Mouse (Mus musculus): ENCODE measurements around the gene Elob. TPM values are rescaled to one million over a fixed set of nuclear protein-coding genes. Genes with fewer than 3 reads are reported as not detected.

The Elob gene
- polyA plus RNA-seq, 1 experiment from 2014 or later: 1,103 TPM

- Histone ChIP-seq H3K27ac (replicated peaks) (peak within 1 kb of the TSS; percentile 97), H3K36me3 (replicated peaks) (0 out of 2 replicates have a peak, but pooled peaks cover 6% of the 10 kb centered on the region), H3K9me3 (no peaks in the 10 kb centered on the region), H3K4me3 (peak within 1 kb of the TSS; percentile 61), H3K4me1 (peaks cover 38% of the 10 kb centered on the region), H3K27me3 (replicated peaks; ENCODE audit: low read depth, poor library complexity, severe bottlenecking) (no peaks in the 10 kb centered on the region)
- WGBS: 2% methylated on average over 29 of the region's 29 CpGs
- DNase-seq (ENCODE audit: low spot score): peak; percentile 88
Measured at GRCm38 (mm10) chr17:23790269-23791078, 38.5 kb downstream of the Elob start, which contains the start of gene Srrm2. Gene Srrm2, plus strand, starts transcription at chr17:23790532.

- no peak for DNase-seq (ENCODE audit: low spot score)
- Histone ChIP-seq H3K36me3 (replicated peaks) (0 out of 2 replicates have a peak, but pooled peaks cover 6% of the 10 kb centered on the region), H3K4me3 (peak overlapping the region; percentile 61), H3K4me1 (peaks cover 42% of the 10 kb centered on the region), H3K9me3 (no peaks in the 10 kb centered on the region), H3K27ac (replicated peaks) (peak overlapping the region; percentile 97), H3K27me3 (replicated peaks; ENCODE audit: low read depth, poor library complexity, severe bottlenecking) (no peaks in the 10 kb centered on the region)
- 11% methylated on average over 8 of the region's 8 CpGs for WGBS
Measured at GRCm38 (mm10) chr17:23789749-23790268, 39.1 kb downstream of the Elob start.

GRCm38 (mm10) chr17:23788973-23789372 lies 40.0 kb downstream of the Elob start:
- DNase-seq (ENCODE audit: low spot score): no peak
- Histone ChIP-seq H3K4me3 (no peak overlapping the region), H3K9me3 (no peaks in the 10 kb centered on the region), H3K27ac (replicated peaks) (no peak overlapping the region), H3K27me3 (replicated peaks; ENCODE audit: low read depth, poor library complexity, severe bottlenecking) (no peaks in the 10 kb centered on the region), H3K36me3 (replicated peaks) (0 out of 2 replicates have a peak, but pooled peaks cover 4% of the 10 kb centered on the region), H3K4me1 (peaks cover 42% of the 10 kb centered on the region)
- 89% methylated on average over 4 of the region's 4 CpGs for WGBS

- H3K9me3 ChIP-seq: no peaks in the 10 kb centered on the region
- 16% methylated on average over 13 of the region's 13 CpGs for WGBS
- peak overlapping the region; percentile 90 for H3K27ac ChIP-seq (replicated peaks)
- H3K36me3 ChIP-seq (replicated peaks): no peaks in the 10 kb centered on the region
- H3K4me1 ChIP-seq: peaks cover 38% of the 10 kb centered on the region
- peak overlapping the region; percentile 75 for H3K4me3 ChIP-seq
- H3K27me3 ChIP-seq (replicated peaks; ENCODE audit: low read depth, poor library complexity, severe bottlenecking): no peaks in the 10 kb centered on the region
- DNase-seq (ENCODE audit: low spot score): peak; percentile 37
Measured at GRCm38 (mm10) chr17:23786510-23786931, 42.4 kb downstream of the Elob start.

GRCm38 (mm10) chr17:23785561-23786471 lies 43.1 kb downstream of the Elob start, which contains the start of gene Flywch2:
Gene Flywch2, minus strand, starts transcription at chr17:23786081.
- 3% methylated on average over 43 of the region's 43 CpGs for WGBS
- H3K4me3 ChIP-seq: peak within 1 kb of the TSS; percentile 75
- DNase-seq (ENCODE audit: low spot score): peak; percentile 87
- H3K9me3 ChIP-seq: no peaks in the 10 kb centered on the region
- no peaks in the 10 kb centered on the region for H3K27me3 ChIP-seq (replicated peaks; ENCODE audit: low read depth, poor library complexity, severe bottlenecking)
- peak within 1 kb of the TSS; percentile 90 for H3K27ac ChIP-seq (replicated peaks)
- peaks cover 31% of the 10 kb centered on the region for H3K4me1 ChIP-seq
- no peaks in the 10 kb centered on the region for H3K36me3 ChIP-seq (replicated peaks)

GRCm38 (mm10) chr17:23783352-23783751 lies 45.6 kb downstream of the Elob start:
- no peaks in the 10 kb centered on the region for H3K9me3 ChIP-seq
- H3K36me3 ChIP-seq (replicated peaks): 0 out of 2 replicates have a peak, but pooled peaks cover 8% of the 10 kb centered on the region
- H3K27me3 ChIP-seq (replicated peaks; ENCODE audit: low read depth, poor library complexity, severe bottlenecking): no peaks in the 10 kb centered on the region
- no peak overlapping the region for H3K27ac ChIP-seq (replicated peaks)
- DNase-seq (ENCODE audit: low spot score): no peak
- H3K4me1 ChIP-seq: peaks cover 17% of the 10 kb centered on the region
- H3K4me3 ChIP-seq: no peak overlapping the region

GRCm38 (mm10) chr17:23778447-23778846 lies 50.5 kb downstream of the Elob start:
- no peak for DNase-seq (ENCODE audit: low spot score)
- 53% methylated on average over 2 of the region's 2 CpGs for WGBS
- Histone ChIP-seq H3K9me3 (no peaks in the 10 kb centered on the region), H3K4me1 (peaks cover 4% of the 10 kb centered on the region), H3K27ac (replicated peaks) (no peak overlapping the region), H3K27me3 (replicated peaks; ENCODE audit: low read depth, poor library complexity, severe bottlenecking) (no peaks in the 10 kb centered on the region), H3K4me3 (no peak overlapping the region), H3K36me3 (replicated peaks) (0 out of 2 replicates have a peak, but pooled peaks cover 8% of the 10 kb centered on the region)

- H3K4me3 ChIP-seq: no peak overlapping the region
- WGBS: 78% methylated on average over 2 of the region's 2 CpGs
- no peaks in the 10 kb centered on the region for H3K27me3 ChIP-seq (replicated peaks; ENCODE audit: low read depth, poor library complexity, severe bottlenecking)
- H3K4me1 ChIP-seq: peaks cover 4% of the 10 kb centered on the region
- H3K9me3 ChIP-seq: no peaks in the 10 kb centered on the region
- no peak overlapping the region for H3K27ac ChIP-seq (replicated peaks)
- DNase-seq (ENCODE audit: low spot score): no peak
- 0 out of 2 replicates have a peak, but pooled peaks cover 8% of the 10 kb centered on the region for H3K36me3 ChIP-seq (replicated peaks)
Measured at GRCm38 (mm10) chr17:23777141-23777540, 51.8 kb downstream of the Elob start.

- Histone ChIP-seq H3K4me1 (peaks cover 13% of the 10 kb centered on the region), H3K9me3 (no peaks in the 10 kb centered on the region), H3K4me3 (no peak overlapping the region), H3K27me3 (replicated peaks; ENCODE audit: low read depth, poor library complexity, severe bottlenecking) (no peaks in the 10 kb centered on the region), H3K27ac (replicated peaks) (no peak overlapping the region), H3K36me3 (replicated peaks) (0 out of 2 replicates have a peak, but pooled peaks cover 8% of the 10 kb centered on the region)
- no peak for DNase-seq (ENCODE audit: low spot score)
- WGBS: 81% methylated on average over 10 of the region's 10 CpGs
Measured at GRCm38 (mm10) chr17:23776216-23776615, 52.7 kb downstream of the Elob start.

Small RNA genes within 50 kb of the gene (microRNA-seq; reads per million reads assigned to microRNA genes)
- 1.8 reads per million for gene Mir5125

Other genes starting within 250 kb of the Elob start
- gene Zfp13, start 229.6 kb downstream of the Elob start, polyA plus RNA-seq (2016; fragmentation: Nextera tagmentation; extraction: Ambion mirVana): 22.4 and 24.4 TPM in 2 replicates
- gene Zscan10, start 228.3 kb downstream of the Elob start, polyA plus RNA-seq (2016; fragmentation: Nextera tagmentation; extraction: Ambion mirVana): 0.71 and 1.0 TPM in 2 replicates
- 0.68 and 0.69 TPM in 2 replicates for gene Mmp25, start 183.9 kb downstream of the Elob start, polyA plus RNA-seq (2016; fragmentation: Nextera tagmentation; extraction: Ambion mirVana)
- 0.85 and 1.2 TPM in 2 replicates for gene Bicdl2, start 168.6 kb downstream of the Elob start, polyA plus RNA-seq (2016; fragmentation: Nextera tagmentation; extraction: Ambion mirVana)
- gene Hcfc1r1, start 155.5 kb downstream of the Elob start, polyA plus RNA-seq (2016; fragmentation: Nextera tagmentation; extraction: Ambion mirVana): 30.4 and 39.7 TPM in 2 replicates
- 70.9 and 72.2 TPM in 2 replicates for gene Thoc6, start 155.3 kb downstream of the Elob start, polyA plus RNA-seq (2016; fragmentation: Nextera tagmentation; extraction: Ambion mirVana)
- gene Tnfrsf12a, start 151.7 kb downstream of the Elob start, polyA plus RNA-seq (2016; fragmentation: Nextera tagmentation; extraction: Ambion mirVana): 4.6 and 6.4 TPM in 2 replicates
- gene Cldn6, start 149.9 kb downstream of the Elob start, polyA plus RNA-seq (2016; fragmentation: Nextera tagmentation; extraction: Ambion mirVana): 77.2 and 81.3 TPM in 2 replicates
- 10.5 and 13.5 TPM in 2 replicates for gene Cldn9, start 145.1 kb downstream of the Elob start, polyA plus RNA-seq (2016; fragmentation: Nextera tagmentation; extraction: Ambion mirVana)
- gene 1520401A03Rik, start 106.4 kb downstream of the Elob start, polyA plus RNA-seq (2016; fragmentation: Nextera tagmentation; extraction: Ambion mirVana): 0.05 TPM in 1 of 2 replicates, not detected in the other
- gene Pkmyt1, start 102.8 kb downstream of the Elob start, polyA plus RNA-seq (2016; fragmentation: Nextera tagmentation; extraction: Ambion mirVana): 61.6 and 62.0 TPM in 2 replicates
- 12.6 and 14.1 TPM in 2 replicates for gene Paqr4, start 88.3 kb downstream of the Elob start, polyA plus RNA-seq (2016; fragmentation: Nextera tagmentation; extraction: Ambion mirVana)
- 8.3 and 9.6 TPM in 2 replicates for gene Kremen2, start 83.3 kb downstream of the Elob start, polyA plus RNA-seq (2016; fragmentation: Nextera tagmentation; extraction: Ambion mirVana)
- gene Flywch1, start 57.5 kb downstream of the Elob start, polyA plus RNA-seq (2016; fragmentation: Nextera tagmentation; extraction: Ambion mirVana): 168 and 178 TPM in 2 replicates
- gene Flywch2, start 43.1 kb downstream of the Elob start, polyA plus RNA-seq (2016; fragmentation: Nextera tagmentation; extraction: Ambion mirVana): 35.4 and 41.3 TPM in 2 replicates
- 511 and 516 TPM in 2 replicates for gene Srrm2, start 38.6 kb downstream of the Elob start, polyA plus RNA-seq (2016; fragmentation: Nextera tagmentation; extraction: Ambion mirVana)
- 0.21 TPM in 1 of 2 replicates, not detected in the other for gene Prss33, start 6.9 kb upstream of the Elob start, polyA plus RNA-seq (2016; fragmentation: Nextera tagmentation; extraction: Ambion mirVana)
- 0.45 TPM in 1 of 2 replicates, not detected in the other for gene Prss32, start 14.7 kb upstream of the Elob start, polyA plus RNA-seq (2016; fragmentation: Nextera tagmentation; extraction: Ambion mirVana)
- 3.2 and 3.6 TPM in 2 replicates for gene Prss41, start 15.0 kb upstream of the Elob start, polyA plus RNA-seq (2016; fragmentation: Nextera tagmentation; extraction: Ambion mirVana)
- gene Prss21, start 38.9 kb upstream of the Elob start, polyA plus RNA-seq (2016; fragmentation: Nextera tagmentation; extraction: Ambion mirVana): not detected in 2 replicates
- gene Dcpp1, start 51.7 kb upstream of the Elob start, polyA plus RNA-seq (2016; fragmentation: Nextera tagmentation; extraction: Ambion mirVana): not detected in 2 replicates
- not detected in 2 replicates for gene Dcpp2, start 51.7 kb upstream of the Elob start, polyA plus RNA-seq (2016; fragmentation: Nextera tagmentation; extraction: Ambion mirVana)
- not detected in 2 replicates for gene Dcpp3, start 88.3 kb upstream of the Elob start, polyA plus RNA-seq (2016; fragmentation: Nextera tagmentation; extraction: Ambion mirVana)
- gene Sbp, start 112.5 kb upstream of the Elob start, polyA plus RNA-seq (2016; fragmentation: Nextera tagmentation; extraction: Ambion mirVana): not detected in 2 replicates
- gene Sbpl, start 126.1 kb upstream of the Elob start, polyA plus RNA-seq (2016; fragmentation: Nextera tagmentation; extraction: Ambion mirVana): not detected in 2 replicates
- gene Prss30, start 151.4 kb upstream of the Elob start, polyA plus RNA-seq (2016; fragmentation: Nextera tagmentation; extraction: Ambion mirVana): not detected in 2 replicates
- gene Prss22, start 169.0 kb upstream of the Elob start, polyA plus RNA-seq (2016; fragmentation: Nextera tagmentation; extraction: Ambion mirVana): 3.0 and 3.6 TPM in 2 replicates
- gene Prss27, start 209.0 kb upstream of the Elob start, polyA plus RNA-seq (2016; fragmentation: Nextera tagmentation; extraction: Ambion mirVana): 0.11 and 0.24 TPM in 2 replicates
- gene Kctd5, start 244.3 kb upstream of the Elob start, polyA plus RNA-seq (2016; fragmentation: Nextera tagmentation; extraction: Ambion mirVana): 97.6 and 99.9 TPM in 2 replicates

All from embryonic facial prominence, embryonic 10.5 days (tissue).